Mouse (Mus musculus) CD8-positive naive resting alpha-beta T cell, adult 57 days (primary cell): ENCODE data around the gene Vmn1r64. TPM values are rescaled to one million over a fixed set of nuclear protein-coding genes. Genes with fewer than 3 reads are reported as not detected.

ENCODE experiments used
- total RNA-seq: library from RNA; stranded (reverse); gene quantifications from one replicate; pipeline ENCODE4 v1.2.4, GENCODE M21; 2023

Vmn1r64 gene
- total RNA-seq: not detected

GRCm38 (mm10) chr7:5884442-5884841 is at the start of gene Vmn1r64:
Vmn1r64 (minus strand) TSS chr7:5884542.

Other genes with a start within 250 kb of the Vmn1r64 start
- not detected for gene Vmn1r62, start 210.9 kb downstream of the Vmn1r64 start, total RNA-seq
- not detected for gene Vmn1r63, start 79.1 kb downstream of the Vmn1r64 start, total RNA-seq
- gene Vmn1r65, start 126.5 kb upstream of the Vmn1r64 start, total RNA-seq: not detected
- not detected for gene Nlrp4c, start 160.6 kb upstream of the Vmn1r64 start, total RNA-seq